Mouse (Mus musculus) ES-E14 (cell line): ENCODE measurements around the gene Gtpbp4. TPM values are rescaled to one million over a fixed set of nuclear protein-coding genes. Genes with fewer than 3 reads are reported as not detected.

Source experiments
- DNase-seq: peaks from one replicate; pipeline ENCODE4 v3.0.0-alpha.2; 2013; ENCODE audit warnings: low read depth, low spot score
- H3K27ac ChIP-seq: 2 replicates; pipeline ENCODE4 v1.5.1; 2012; ENCODE audit warnings: low read depth, mild to moderate bottlenecking, low read length, moderate library complexity, mixed read lengths; ENCODE audit not compliant: poor library complexity, insufficient read depth, severe bottlenecking
- H3K36me3 ChIP-seq: 2 replicates; pipeline ENCODE4 v1.6.1; 2012; ENCODE audit warnings: mild to moderate bottlenecking, low read length, moderate library complexity, mixed read lengths; ENCODE audit not compliant: control insufficient read depth, poor library complexity, insufficient read depth, severe bottlenecking
- H3K4me1 ChIP-seq, 2 experiments: fragments of 150-350 bp in 1 of 2; sonication (generic) in 1 of 2; 2 replicates each; pipeline ENCODE4 v1.6.1; 2012; ENCODE audit warnings: low read length in 2 of 2, mild to moderate bottlenecking in 1 of 2, mixed read lengths in 1 of 2; ENCODE audit not compliant: control insufficient read depth in 2 of 2, insufficient read depth in 2 of 2, poor library complexity in 1 of 2
- H3K4me3 ChIP-seq, 2 experiments: fragments of 150-350 bp in 1 of 2; sonication (generic) in 1 of 2; 2 replicates each; pipeline ENCODE4 v1.5.1; 2012; ENCODE audit warnings: low read length in 2 of 2, low read depth in 1 of 2, mild to moderate bottlenecking in 1 of 2, mixed read lengths in 1 of 2; ENCODE audit not compliant: insufficient read depth in 1 of 2, poor library complexity in 1 of 2, severe bottlenecking in 1 of 2
- H3K9ac ChIP-seq: 2 replicates; pipeline ENCODE4 v1.6.1; 2012; ENCODE audit warnings: low read depth, mild to moderate bottlenecking, low read length, mixed read lengths; ENCODE audit not compliant: poor library complexity, insufficient read depth, severe bottlenecking
- H3K9me3 ChIP-seq: fragments of 150-350 bp; sonication (generic); 2 replicates; pipeline ENCODE4 v1.6.1; 2012; ENCODE audit warnings: low read depth, mild to moderate bottlenecking, low read length; ENCODE audit not compliant: control insufficient read depth, insufficient read depth
- CHD2 ChIP-seq: IDR thresholded peaks from 2 replicates; pipeline ENCODE4 v1.6.1; 2014; ENCODE audit warnings: mild to moderate bottlenecking, low read depth, low read length, inconsistent platforms
- HCFC1 ChIP-seq: IDR thresholded peaks from 2 replicates; pipeline ENCODE4 v1.6.1; 2012; ENCODE audit warnings: low read length, inconsistent platforms, borderline replicate concordance; ENCODE audit not compliant: insufficient read depth
- MAFK ChIP-seq: IDR thresholded peaks from 2 replicates; pipeline ENCODE4 v1.6.1; 2014; ENCODE audit warnings: mild to moderate bottlenecking, low read depth, low read length, inconsistent platforms; ENCODE audit not compliant: insufficient read depth
- ZC3H11A ChIP-seq: IDR thresholded peaks from 2 replicates; pipeline ENCODE4 v1.6.1; 2012; ENCODE audit warnings: low read depth, mild to moderate bottlenecking, inconsistent platforms, low read length, borderline replicate concordance
- ZNF384 ChIP-seq: IDR thresholded peaks from 2 replicates; pipeline ENCODE4 v1.6.1; 2012; ENCODE audit warnings: low read depth, low read length, inconsistent platforms
- in situ Hi-C, 2 experiments: fragments of 600-800 bp; cut with MboI; formaldehyde crosslinking; loops; one replicate each; pipeline ENCODE4 v1.15.1; 2025; ENCODE audit warnings: low sequenced_read_pairs in 2 of 2, inconsistent platforms in 1 of 2; ENCODE audit not compliant: unreplicated experiment in 2 of 2
- total RNA-seq: library from RNA; depleted of rRNA; stranded (reverse); fragments of 300-350 nt; gene quantifications from 2 replicates; pipeline ENCODE4 v1.2.3, GENCODE M21; 2012

Gtpbp4 gene
- total RNA-seq, 1 experiment = 119 TPM

GRCm38 (mm10) chr13:9031996-9032661 is 36.2 kb upstream of the Gtpbp4 start:
- no peaks in the 10 kb centered on the region for H3K9me3 ChIP-seq
- H3K36me3 ChIP-seq = no peaks in the 10 kb centered on the region
- H3K4me3 ChIP-seq = no peak overlapping the region
- no peak for TF ChIP-seq ZNF384
- TF ChIP-seq MAFK = no peak
- TF ChIP-seq ZC3H11A = no peak
- no peak for TF ChIP-seq HCFC1
- TF ChIP-seq CHD2 = no peak
- H3K9ac ChIP-seq = no peak overlapping the region
- no peak overlapping the region for H3K27ac ChIP-seq
- DNase-seq = no peak
- no peaks in the 10 kb centered on the region for H3K4me1 ChIP-seq
- in situ Hi-C loops = no loop called here

- no peak for TF ChIP-seq MAFK
- no peak for TF ChIP-seq ZNF384
- no peak for TF ChIP-seq HCFC1
- TF ChIP-seq CHD2 = no peak
- TF ChIP-seq ZC3H11A = no peak
- in situ Hi-C loops = no loop called here
- H3K4me1 ChIP-seq = no peaks in the 10 kb centered on the region
- no peak overlapping the region for H3K27ac ChIP-seq
- no peak overlapping the region for H3K4me3 ChIP-seq
- no peaks in the 10 kb centered on the region for H3K36me3 ChIP-seq
- no peak for DNase-seq
- no peaks in the 10 kb centered on the region for H3K9me3 ChIP-seq
- no peak overlapping the region for H3K9ac ChIP-seq
These were observed 34.5 kb upstream of the Gtpbp4 start for GRCm38 (mm10) chr13:9030364-9030763.

GRCm38 (mm10) chr13:9027251-9027650 is 31.4 kb upstream of the Gtpbp4 start:
- in situ Hi-C loops = no loop called here
- no peaks in the 10 kb centered on the region for H3K4me1 ChIP-seq
- no peaks in the 10 kb centered on the region for H3K9me3 ChIP-seq
- H3K9ac ChIP-seq = no peak overlapping the region
- no peaks in the 10 kb centered on the region for H3K36me3 ChIP-seq
- H3K27ac ChIP-seq = no peak overlapping the region
- no peak for TF ChIP-seq CHD2
- no peak overlapping the region for H3K4me3 ChIP-seq
- DNase-seq = no peak

GRCm38 (mm10) chr13:9022623-9023022 is 26.7 kb upstream of the Gtpbp4 start:
- Histone ChIP-seq H3K4me1 (peaks cover 0 to 3% of the 10 kb centered on the region in 2 experiments; a peak in 1 of 4 replicates), H3K9ac (no peak overlapping the region), H3K27ac (no peak overlapping the region), H3K4me3 (no peak overlapping the region), H3K9me3 (no peaks in the 10 kb centered on the region), H3K36me3 (no peaks in the 10 kb centered on the region)
- in situ Hi-C loops = no loop called here
- DNase-seq = no peak
- TF ChIP-seq ZC3H11A (no peak), HCFC1 (no peak), ZNF384 (no peak), CHD2 (no peak), MAFK (no peak)

- Histone ChIP-seq H3K9me3 (no peaks in the 10 kb centered on the region), H3K36me3 (no peaks in the 10 kb centered on the region), H3K9ac (no peak overlapping the region), H3K4me3 (no peak overlapping the region), H3K4me1 (peaks cover 0 to 5% of the 10 kb centered on the region in 2 experiments; a peak in 1 of 4 replicates), H3K27ac (no peak overlapping the region)
- no peak for TF ChIP-seq HCFC1
- TF ChIP-seq ZNF384 = no peak
- no peak for TF ChIP-seq ZC3H11A
- TF ChIP-seq CHD2 = no peak
- TF ChIP-seq MAFK = no peak
- in situ Hi-C loops = no loop called here
- DNase-seq = no peak
These were observed 25.7 kb upstream of the Gtpbp4 start for GRCm38 (mm10) chr13:9021556-9021955.
